Mouse (Mus musculus) midbrain, embryonic 13.5 days (tissue): ENCODE data around the gene Sorcs3. TPM values are rescaled to one million over a fixed set of nuclear protein-coding genes. Genes with fewer than 3 reads are reported as not detected.
A peak's percentile ranks its signal among the peaks of the same experiment; 100 is the strongest.

ENCODE experiments used
- ATAC-seq: fragments of 200-750 bp; cut with Nextera tagmentation; 2 replicates; pipeline ENCODE4 v1.8.0; 2017; ENCODE audit warnings: mild to moderate bottlenecking, moderate TSS enrichment, moderate library complexity
- H3K27ac ChIP-seq: fragments of 300-500 bp; sonication (generic); 2 replicates; pipeline ENCODE4 v1.5.1; 2015; ENCODE audit warnings: inconsistent platforms, mild to moderate bottlenecking, moderate library complexity
- H3K27me3 ChIP-seq: fragments of 300-500 bp; sonication (generic); 2 replicates; pipeline ENCODE4 v1.6.1; 2015; ENCODE audit warnings: mild to moderate bottlenecking, inconsistent platforms
- H3K36me3 ChIP-seq: fragments of 300-500 bp; sonication (generic); 2 replicates; pipeline ENCODE4 v1.6.1; 2015; ENCODE audit warnings: mild to moderate bottlenecking, inconsistent platforms
- H3K4me1 ChIP-seq: fragments of 300-500 bp; sonication (generic); replicated peaks from 2 replicates; pipeline ENCODE4 v1.6.1; 2015; ENCODE audit warnings: inconsistent platforms
- H3K4me2 ChIP-seq: fragments of 300-500 bp; sonication (generic); replicated peaks from 2 replicates; pipeline ENCODE4 v1.6.1; 2015; ENCODE audit warnings: moderate library complexity, mild to moderate bottlenecking, inconsistent platforms
- H3K4me3 ChIP-seq: fragments of 300-500 bp; sonication (generic); replicated peaks from 2 replicates; pipeline ENCODE4 v1.5.1; 2015; ENCODE audit warnings: mild to moderate bottlenecking, inconsistent platforms
- H3K9ac ChIP-seq: fragments of 300-500 bp; sonication (generic); replicated peaks from 2 replicates; pipeline ENCODE4 v1.6.1; 2015; ENCODE audit warnings: mild to moderate bottlenecking, inconsistent platforms
- H3K9me3 ChIP-seq: fragments of 300-500 bp; sonication (generic); 2 replicates; pipeline ENCODE4 v1.6.1; 2016; ENCODE audit warnings: mild to moderate bottlenecking, inconsistent platforms
- WGBS: fragments of 180-500 bp; shearing (Covaris S2); methylation state at CpG from one replicate; pipeline ENCODE4 v1.1.7; 2015; 5-methylcytosine and 5-hydroxymethylcytosine counted together
- polyA plus RNA-seq: library from polyadenylated mRNA; unstranded; fragments of >200 nt; fragmentation: Nextera tagmentation; extraction: Ambion mirVana; gene quantifications from 2 replicates; pipeline ENCODE4 v1.2.1, GENCODE M21; 2015

Sorcs3 gene
- polyA plus RNA-seq, 1 experiment from 2014 or later, result 11.8 TPM

DNA sequence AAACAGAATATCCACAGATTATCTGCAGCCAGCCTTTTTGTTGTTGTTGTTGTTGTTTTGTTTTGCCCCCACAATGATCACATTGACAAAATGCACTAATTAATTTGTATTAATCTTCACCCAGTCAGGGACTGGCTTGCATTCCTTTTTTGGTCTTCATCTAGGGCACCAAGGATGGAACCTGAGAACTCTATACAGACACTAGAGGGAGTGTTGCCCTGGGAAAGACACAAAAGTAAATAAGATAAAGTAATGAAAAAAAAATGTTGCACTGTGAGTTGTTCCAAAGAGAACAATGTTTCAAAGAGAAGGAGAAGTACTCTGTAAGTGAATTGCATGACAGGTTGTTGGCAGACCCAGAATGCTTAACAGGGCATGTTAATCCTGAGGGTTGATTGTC is 9.6 kb downstream of the Sorcs3 start:
- peaks cover 8% of the 10 kb centered on the region; the same call in 1 of the 2 replicates for H3K9me3 ChIP-seq
- no peak overlapping the region for H3K4me2 ChIP-seq
- no peaks in the 10 kb centered on the region for H3K27me3 ChIP-seq
- ATAC-seq, result no peak
- H3K9ac ChIP-seq, result no peak overlapping the region
- H3K4me3 ChIP-seq, result no peak overlapping the region
- H3K4me1 ChIP-seq, result peaks cover 3% of the 10 kb centered on the region; the same call in 1 of the 2 replicates
- H3K36me3 ChIP-seq, result peaks cover 7% of the 10 kb centered on the region; the same call in 1 of the 2 replicates
- no peak overlapping the region for H3K27ac ChIP-seq

DNA sequence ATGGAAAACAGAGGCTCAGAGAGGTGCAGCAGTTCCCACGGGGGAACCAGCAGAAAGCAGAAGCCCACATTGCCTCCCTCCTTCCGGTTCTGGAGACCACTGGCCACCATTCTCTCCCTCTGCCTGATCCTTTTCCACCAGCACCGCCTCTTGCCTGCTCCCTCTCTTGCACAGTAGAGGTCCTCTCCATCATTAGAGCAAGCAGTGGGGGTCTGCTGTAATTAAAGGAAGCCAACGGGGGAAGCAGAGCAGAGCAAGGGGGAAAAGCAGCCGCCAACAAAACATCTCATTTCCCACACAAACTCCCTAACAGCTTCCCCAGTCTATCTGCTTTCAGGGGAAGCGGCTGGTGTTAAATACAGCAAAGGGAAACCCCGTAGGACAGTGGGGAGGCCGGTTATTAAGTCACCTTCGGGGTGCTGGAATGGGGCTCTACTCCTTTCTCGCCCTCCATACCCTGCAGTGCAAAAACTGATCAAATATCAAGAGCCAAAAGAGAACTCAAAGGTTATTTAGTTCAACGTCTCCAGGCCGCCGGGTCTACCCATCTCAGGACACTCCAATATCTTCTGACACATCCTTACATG is 32.1 kb downstream of the Sorcs3 start:
- ATAC-seq, result peak; percentile 59; the same call in 1 of the 2 replicates
- Histone ChIP-seq H3K4me3 (no peak overlapping the region), H3K36me3 (no peaks in the 10 kb centered on the region), H3K27ac (no peak overlapping the region), H3K27me3 (peaks cover 7% of the 10 kb centered on the region; the same call in 1 of the 2 replicates), H3K9me3 (no peaks in the 10 kb centered on the region), H3K4me2 (peak overlapping the region; percentile 12; the same call in 1 of the 2 replicates), H3K9ac (no peak overlapping the region), H3K4me1 (peaks cover 37% of the 10 kb centered on the region)
- 26% methylated on average over 13 of the region's 13 CpGs for WGBS

DNA sequence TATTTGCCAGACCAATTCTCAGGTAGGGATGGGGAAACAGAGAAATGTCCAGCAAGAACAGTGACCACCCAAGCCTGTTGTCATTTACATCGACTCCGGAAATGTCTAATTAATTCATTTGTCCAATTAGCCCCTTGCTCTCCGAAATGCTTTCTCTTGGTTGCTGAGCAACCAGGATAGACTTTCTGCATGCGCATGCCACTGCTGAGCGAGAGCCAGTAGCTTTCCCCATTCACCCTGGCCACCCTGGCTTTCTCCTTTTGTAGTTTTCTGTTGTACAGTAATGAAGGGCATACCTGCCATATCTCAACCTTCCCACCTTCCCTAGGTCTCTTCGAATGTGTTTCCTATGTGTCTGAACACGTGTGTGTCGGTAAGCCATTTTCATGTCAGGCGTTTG is 32.6 kb downstream of the Sorcs3 start:
- no peaks in the 10 kb centered on the region for H3K36me3 ChIP-seq
- no peak overlapping the region for H3K9ac ChIP-seq
- H3K4me3 ChIP-seq, result no peak overlapping the region
- peak; percentile 49; the same call in 1 of the 2 replicates for ATAC-seq
- peaks cover 39% of the 10 kb centered on the region for H3K4me1 ChIP-seq
- peaks cover 7% of the 10 kb centered on the region; the same call in 1 of the 2 replicates for H3K27me3 ChIP-seq
- no peaks in the 10 kb centered on the region for H3K9me3 ChIP-seq
- WGBS, result 40% methylated on average over 9 of the region's 9 CpGs
- no peak overlapping the region for H3K27ac ChIP-seq
- 0 out of 2 replicates have a peak overlapping the region, but pooled peaks have one; percentile 12 for H3K4me2 ChIP-seq

DNA sequence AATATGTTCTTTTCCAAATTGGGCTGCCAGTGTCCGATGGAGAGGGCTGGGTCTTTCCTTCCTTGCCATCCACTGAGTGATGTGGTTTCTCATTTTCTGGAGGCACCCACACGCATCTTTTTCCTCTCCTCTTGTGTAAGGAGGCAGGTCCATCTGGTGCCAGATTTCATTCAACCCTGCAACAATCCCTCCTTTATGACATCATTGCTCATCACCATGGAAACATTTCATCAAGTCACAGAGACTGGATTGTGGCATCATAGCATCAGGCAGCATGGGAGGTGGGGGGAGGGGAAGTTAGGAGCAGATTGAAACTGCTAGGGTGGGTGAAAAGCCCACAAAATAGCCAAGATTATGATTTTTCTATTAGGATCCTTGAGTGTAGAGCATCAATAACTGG is 35.1 kb downstream of the Sorcs3 start:
- peaks cover 39% of the 10 kb centered on the region for H3K4me1 ChIP-seq
- ATAC-seq, result peak; percentile 29; the same call in 1 of the 2 replicates
- H3K27me3 ChIP-seq, result peaks cover 7% of the 10 kb centered on the region; the same call in 1 of the 2 replicates
- no peak overlapping the region for H3K9ac ChIP-seq
- no peak overlapping the region for H3K4me2 ChIP-seq
- no peaks in the 10 kb centered on the region for H3K9me3 ChIP-seq
- no peak overlapping the region for H3K4me3 ChIP-seq
- no peaks in the 10 kb centered on the region for H3K36me3 ChIP-seq
- no peak overlapping the region for H3K27ac ChIP-seq
- WGBS, result 28% methylated on average over 2 of the region's 2 CpGs

DNA sequence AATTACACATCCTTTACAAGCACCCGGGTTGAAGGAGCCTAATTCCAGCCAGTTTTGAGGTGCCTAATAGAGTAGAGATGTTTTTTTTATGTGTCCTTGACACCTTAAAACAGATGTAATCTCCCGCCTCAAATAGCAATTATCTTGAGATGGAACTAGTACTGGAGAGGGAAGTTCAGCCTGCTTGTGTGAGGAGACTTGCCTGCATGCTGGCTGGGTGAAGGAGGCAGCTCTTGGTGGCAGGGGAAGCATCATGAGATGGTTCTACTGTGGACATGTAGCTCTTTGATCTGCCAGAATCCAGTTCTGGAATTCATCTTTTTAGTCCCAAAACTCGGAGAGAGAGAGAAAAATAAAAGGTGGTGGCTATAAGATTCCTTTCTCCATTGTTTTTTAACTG is 38.2 kb downstream of the Sorcs3 start:
- H3K27ac ChIP-seq, result no peak overlapping the region
- no peak overlapping the region for H3K4me3 ChIP-seq
- H3K27me3 ChIP-seq, result peaks cover under 1% of the 10 kb centered on the region; the same call in 1 of the 2 replicates
- H3K4me2 ChIP-seq, result no peak overlapping the region
- no peak overlapping the region for H3K9ac ChIP-seq
- peaks cover 23% of the 10 kb centered on the region for H3K4me1 ChIP-seq
- no peaks in the 10 kb centered on the region for H3K9me3 ChIP-seq
- no peaks in the 10 kb centered on the region for H3K36me3 ChIP-seq
- no peak for ATAC-seq
- WGBS, result 82% methylated on average over 3 of the region's 3 CpGs

DNA sequence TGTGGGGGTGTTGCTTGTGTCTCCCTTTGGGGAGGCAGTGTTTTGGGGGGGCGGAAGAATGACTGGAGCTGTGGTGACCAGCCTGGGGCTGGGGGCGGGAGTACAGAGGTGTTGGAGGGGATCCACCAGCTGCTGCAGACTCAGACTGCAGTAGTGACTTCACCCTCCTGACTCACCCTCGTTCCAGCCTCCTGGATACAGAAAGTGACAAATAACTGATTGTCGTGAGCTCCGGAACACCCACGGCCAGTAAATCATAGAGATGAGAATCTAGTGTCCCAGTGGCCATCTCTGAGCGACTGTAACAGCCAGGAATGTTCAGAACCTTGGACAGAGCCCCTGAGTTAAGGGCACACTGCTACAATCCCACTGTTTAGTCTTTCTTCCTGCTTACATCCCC is 53.4 kb downstream of the Sorcs3 start:
- Histone ChIP-seq H3K4me1 (peaks cover 8% of the 10 kb centered on the region; the same call in 1 of the 2 replicates), H3K27me3 (no peaks in the 10 kb centered on the region), H3K27ac (no peak overlapping the region), H3K4me2 (no peak overlapping the region), H3K9me3 (no peaks in the 10 kb centered on the region), H3K36me3 (no peaks in the 10 kb centered on the region), H3K9ac (no peak overlapping the region), H3K4me3 (no peak overlapping the region)
- ATAC-seq, result no peak
- 79% methylated on average over 7 of the region's 7 CpGs for WGBS

DNA sequence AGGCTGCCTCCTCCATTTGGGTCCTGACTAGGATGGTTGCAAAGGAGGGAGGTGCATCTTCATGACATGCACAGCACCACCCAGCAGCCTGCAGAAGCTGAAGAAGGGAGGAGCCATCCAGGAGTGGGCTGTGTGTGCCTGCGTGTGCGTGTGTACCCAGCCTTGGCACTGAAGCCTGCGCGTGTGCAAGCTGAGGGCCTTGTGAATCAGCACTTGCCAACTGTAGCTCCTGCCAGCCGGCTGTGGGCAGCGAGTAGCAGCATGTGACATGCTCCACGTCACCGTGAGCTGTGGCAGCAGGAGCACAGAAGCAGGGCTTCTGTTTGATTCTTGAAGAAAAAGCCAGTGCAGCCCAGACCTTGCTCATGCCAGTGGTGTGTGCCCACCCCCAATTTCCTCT is 54.8 kb downstream of the Sorcs3 start:
- WGBS, result 91% methylated on average over 8 of the region's 8 CpGs
- H3K9me3 ChIP-seq, result no peaks in the 10 kb centered on the region
- no peak for ATAC-seq
- no peaks in the 10 kb centered on the region for H3K36me3 ChIP-seq
- H3K4me1 ChIP-seq, result peaks cover 8% of the 10 kb centered on the region; the same call in 1 of the 2 replicates
- no peak overlapping the region for H3K4me2 ChIP-seq
- no peak overlapping the region for H3K27ac ChIP-seq
- no peak overlapping the region for H3K4me3 ChIP-seq
- H3K9ac ChIP-seq, result no peak overlapping the region
- H3K27me3 ChIP-seq, result no peaks in the 10 kb centered on the region

DNA sequence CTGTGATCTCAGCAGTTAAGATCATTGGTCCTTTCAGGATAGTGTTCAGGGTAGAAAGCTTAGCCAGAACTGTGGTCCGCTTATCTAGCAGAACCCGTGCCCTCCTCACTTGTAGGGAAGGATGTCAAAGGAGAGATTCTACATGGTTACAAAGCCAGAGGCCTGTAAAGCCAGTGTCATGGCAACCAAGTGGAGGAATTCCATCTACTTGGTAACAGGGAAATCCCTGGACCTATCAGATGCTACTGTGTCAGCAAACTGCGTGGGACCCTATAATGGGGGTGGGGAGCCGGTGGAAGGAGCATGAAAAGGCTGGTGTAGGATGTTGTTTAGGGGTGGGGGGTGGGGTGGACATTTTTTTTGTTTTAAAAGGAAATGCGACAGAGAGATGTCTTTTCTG is 57.9 kb downstream of the Sorcs3 start:
- no peak overlapping the region for H3K4me3 ChIP-seq
- no peaks in the 10 kb centered on the region for H3K9me3 ChIP-seq
- H3K4me1 ChIP-seq, result peaks cover 8% of the 10 kb centered on the region; the same call in 1 of the 2 replicates
- no peaks in the 10 kb centered on the region for H3K36me3 ChIP-seq
- H3K27me3 ChIP-seq, result no peaks in the 10 kb centered on the region
- H3K4me2 ChIP-seq, result no peak overlapping the region
- no peak overlapping the region for H3K9ac ChIP-seq
- ATAC-seq, result no peak
- WGBS, result 22% methylated on average over 5 of the region's 5 CpGs
- H3K27ac ChIP-seq, result no peak overlapping the region

DNA sequence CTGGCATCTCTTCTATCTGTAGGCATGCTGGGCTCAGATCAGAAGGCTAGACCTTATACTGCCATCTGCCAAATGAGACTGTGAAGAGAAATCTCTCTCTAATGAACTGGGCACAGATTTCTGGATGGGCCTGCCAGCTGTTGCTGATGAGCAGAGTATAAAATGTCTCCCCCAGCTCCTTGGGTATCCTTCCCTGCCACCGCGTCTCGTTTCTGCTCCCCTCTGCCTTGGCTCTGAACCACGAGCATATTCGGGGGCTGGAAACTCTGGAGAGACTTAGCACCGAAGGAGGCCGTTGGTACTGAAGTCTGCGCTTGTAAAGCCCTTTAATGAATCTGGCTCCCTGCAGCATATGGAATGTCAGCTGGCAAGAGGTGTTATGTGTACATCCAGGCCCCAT is 74.4 kb downstream of the Sorcs3 start:
- WGBS, result 58% methylated on average over 8 of the region's 8 CpGs
- Histone ChIP-seq H3K9me3 (no peaks in the 10 kb centered on the region), H3K27me3 (no peaks in the 10 kb centered on the region), H3K4me2 (no peak overlapping the region), H3K4me1 (peaks cover 21% of the 10 kb centered on the region), H3K4me3 (no peak overlapping the region), H3K27ac (no peak overlapping the region), H3K9ac (no peak overlapping the region), H3K36me3 (no peaks in the 10 kb centered on the region)
- no peak for ATAC-seq

DNA sequence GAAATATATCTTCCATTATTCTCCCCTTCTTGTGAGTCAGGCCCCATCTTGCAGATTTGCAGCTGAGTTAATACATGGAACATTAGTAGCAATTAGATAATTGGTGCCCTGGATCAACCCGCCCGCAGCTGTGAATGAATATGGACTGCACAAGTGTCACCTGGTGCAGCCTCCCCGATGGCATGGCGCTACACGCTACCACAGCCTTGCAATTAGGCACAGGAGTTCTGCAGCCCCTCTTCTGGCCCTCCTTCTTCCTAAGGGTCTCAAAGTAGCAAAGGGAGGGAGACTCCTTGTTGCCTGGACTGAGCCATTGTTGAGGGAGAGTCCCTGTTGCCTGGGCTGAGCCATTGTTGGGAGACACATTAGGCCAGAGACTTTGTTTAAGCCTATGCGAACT is 76.4 kb downstream of the Sorcs3 start:
- 42% methylated on average over 6 of the region's 6 CpGs for WGBS
- Histone ChIP-seq H3K4me3 (no peak overlapping the region), H3K9me3 (no peaks in the 10 kb centered on the region), H3K4me2 (no peak overlapping the region), H3K9ac (no peak overlapping the region), H3K27me3 (0 out of 2 replicates have a peak, but pooled peaks cover 2% of the 10 kb centered on the region), H3K36me3 (no peaks in the 10 kb centered on the region), H3K4me1 (peaks cover 21% of the 10 kb centered on the region), H3K27ac (no peak overlapping the region)
- ATAC-seq, result peak; percentile 67

DNA sequence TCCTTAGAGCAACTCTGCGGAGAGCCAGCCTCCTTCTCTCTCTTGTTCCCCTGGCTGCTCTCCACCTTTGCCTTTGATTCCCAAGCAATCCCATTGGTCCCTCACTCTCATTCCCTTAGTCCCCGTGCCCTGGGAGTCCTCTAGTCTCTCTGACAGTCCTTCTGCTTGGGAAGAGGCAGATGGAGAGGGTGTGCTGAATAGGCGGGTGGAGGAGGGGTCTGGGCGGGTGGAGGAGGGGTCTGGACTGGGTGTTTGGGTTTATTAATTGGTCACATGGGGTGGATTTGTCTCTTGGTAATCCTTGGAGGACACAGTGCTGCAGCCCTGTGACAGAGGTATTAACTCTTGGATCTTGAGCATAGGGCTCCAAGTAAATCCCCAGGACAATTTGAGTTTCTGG is 77.4 kb downstream of the Sorcs3 start:
- H3K27me3 ChIP-seq, result 0 out of 2 replicates have a peak, but pooled peaks cover 2% of the 10 kb centered on the region
- H3K4me1 ChIP-seq, result peaks cover 21% of the 10 kb centered on the region
- H3K27ac ChIP-seq, result no peak overlapping the region
- no peak overlapping the region for H3K4me3 ChIP-seq
- H3K36me3 ChIP-seq, result no peaks in the 10 kb centered on the region
- peak; percentile 91 for ATAC-seq
- WGBS, result 24% methylated on average over 4 of the region's 4 CpGs
- H3K9ac ChIP-seq, result no peak overlapping the region
- no peak overlapping the region for H3K4me2 ChIP-seq
- no peaks in the 10 kb centered on the region for H3K9me3 ChIP-seq

DNA sequence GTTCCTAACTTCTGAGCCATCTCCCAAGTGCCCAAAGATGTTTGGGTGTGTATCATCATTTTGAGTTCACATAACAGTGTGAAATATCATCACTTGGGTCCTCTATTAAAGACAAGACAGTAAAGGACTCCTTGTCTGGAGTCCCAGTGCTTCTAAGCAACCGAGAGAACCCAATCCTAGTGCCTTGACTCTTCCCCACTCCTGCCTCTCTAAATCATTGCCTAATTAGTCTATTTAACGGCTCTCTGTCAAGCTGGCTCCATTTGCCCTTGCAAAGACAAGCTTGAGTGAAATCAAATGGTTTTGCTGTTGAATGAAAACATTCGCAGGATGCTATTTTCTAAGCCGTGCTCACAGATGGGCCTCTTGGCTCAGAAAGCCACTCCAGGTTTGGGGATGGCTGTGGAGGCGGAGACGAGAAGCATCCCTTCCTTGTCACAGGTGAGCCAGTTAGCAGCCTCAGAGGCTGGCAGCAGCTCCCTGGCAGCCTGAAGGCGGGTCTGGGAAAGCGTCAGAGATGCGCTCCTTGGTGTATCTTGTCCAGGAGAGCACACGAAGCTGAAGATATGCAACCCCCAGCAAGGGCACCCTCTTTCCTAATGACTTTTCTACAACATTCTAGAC is 79.9 kb downstream of the Sorcs3 start:
- Histone ChIP-seq H3K27ac (no peak overlapping the region), H3K4me3 (no peak overlapping the region), H3K4me1 (peaks cover 21% of the 10 kb centered on the region), H3K36me3 (no peaks in the 10 kb centered on the region), H3K9me3 (no peaks in the 10 kb centered on the region), H3K9ac (no peak overlapping the region), H3K27me3 (0 out of 2 replicates have a peak, but pooled peaks cover 2% of the 10 kb centered on the region), H3K4me2 (no peak overlapping the region)
- ATAC-seq, result no peak
- WGBS, result 79% methylated on average over 10 of the region's 10 CpGs
